Mouse (Mus musculus): ENCODE results near the gene Atg10. TPM values are rescaled to one million over a fixed set of nuclear protein-coding genes. Genes with fewer than 3 reads are reported as not detected.
A peak's percentile ranks its signal among the peaks of the same experiment; 100 is the strongest.
"Not testable (repeated sequence)": the region's sequence is repeated elsewhere in the genome, so short reads cannot be mapped to it uniquely, and the experiment has no call there.

Atg10 gene
- 14.0 and 16.2 TPM in 2 replicates for polyA plus RNA-seq (2014; fragmentation: Nextera tagmentation; extraction: Ambion mirVana)

- peak within 1 kb of the TSS; percentile 61 for H3K4me3 ChIP-seq (ENCODE audit: low read depth, low read length)
- 1% methylated on average over 55 of the region's 55 CpGs for WGBS
- peak within 1 kb of the TSS; percentile 52 for H3K4me2 ChIP-seq (ENCODE audit: low read depth)
- no peaks in the 10 kb centered on the region for H3K4me1 ChIP-seq (ENCODE audit: control insufficient read depth, insufficient read depth, low read length)
- H3K27ac ChIP-seq (ENCODE audit: low read depth, low read length), result peak within 1 kb of the TSS; percentile 93
- H3K27me3 ChIP-seq (ENCODE audit: control insufficient read depth, insufficient read depth, low read length), result no peaks in the 10 kb centered on the region
- H3K36me3 ChIP-seq (ENCODE audit: control insufficient read depth, insufficient read depth, low read length), result no peaks in the 10 kb centered on the region
- no peaks in the 10 kb centered on the region for H3K9me3 ChIP-seq (ENCODE audit: control insufficient read depth, low read length)
- peak within 1 kb of the TSS; percentile 87 for H3K9ac ChIP-seq (ENCODE audit: low read length)
- DNase-seq (ENCODE audit: low spot score), result peak; percentile 94
- ATAC-seq (ENCODE audit: insufficient read depth, low FRiP score, low TSS enrichment), result peak; percentile 96
Observed at GRCm38 (mm10) chr13:91223587-91224437, at the start of gene Atg10. Atg10 (minus strand) TSS chr13:91223968.

GRCm38 (mm10) chr13:91252406-91252805 is 28.6 kb upstream of the Atg10 start:
- no peaks in the 10 kb centered on the region for H3K36me3 ChIP-seq (ENCODE audit: control insufficient read depth, insufficient read depth, low read length)
- H3K4me1 ChIP-seq (ENCODE audit: control insufficient read depth, insufficient read depth, low read length), result no peaks in the 10 kb centered on the region
- H3K27me3 ChIP-seq (ENCODE audit: control insufficient read depth, insufficient read depth, low read length), result no peaks in the 10 kb centered on the region
- H3K9me3 ChIP-seq (ENCODE audit: control insufficient read depth, low read length), result no peaks in the 10 kb centered on the region
- WGBS, result 91% methylated on average over 3 of the region's 3 CpGs
- no peak overlapping the region for H3K4me2 ChIP-seq (ENCODE audit: low read depth)
- no peak overlapping the region for H3K9ac ChIP-seq (ENCODE audit: low read length)
- no peak overlapping the region for H3K27ac ChIP-seq (ENCODE audit: low read depth, low read length)
- no peak for DNase-seq (ENCODE audit: low spot score)
- H3K4me3 ChIP-seq (ENCODE audit: low read depth, low read length), result no peak overlapping the region
- ATAC-seq (ENCODE audit: insufficient read depth, low FRiP score, low TSS enrichment), result no peak

GRCm38 (mm10) chr13:91251636-91252035 is 27.9 kb upstream of the Atg10 start:
- H3K4me1 ChIP-seq (ENCODE audit: control insufficient read depth, insufficient read depth, low read length), result no peaks in the 10 kb centered on the region
- no peak for DNase-seq (ENCODE audit: low spot score)
- no peak overlapping the region for H3K4me2 ChIP-seq (ENCODE audit: low read depth)
- no peak for ATAC-seq (ENCODE audit: insufficient read depth, low FRiP score, low TSS enrichment)
- no peaks in the 10 kb centered on the region for H3K36me3 ChIP-seq (ENCODE audit: control insufficient read depth, insufficient read depth, low read length)
- 44% methylated on average over 1 of the region's 1 CpGs for WGBS
- H3K27me3 ChIP-seq (ENCODE audit: control insufficient read depth, insufficient read depth, low read length), result no peaks in the 10 kb centered on the region
- no peak overlapping the region for H3K9ac ChIP-seq (ENCODE audit: low read length)
- H3K27ac ChIP-seq (ENCODE audit: low read depth, low read length), result no peak overlapping the region
- H3K4me3 ChIP-seq (ENCODE audit: low read depth, low read length), result no peak overlapping the region
- no peaks in the 10 kb centered on the region for H3K9me3 ChIP-seq (ENCODE audit: control insufficient read depth, low read length)

- H3K27me3 ChIP-seq (ENCODE audit: control insufficient read depth, insufficient read depth, low read length); H3K4me2 ChIP-seq (ENCODE audit: low read depth); H3K9me3 ChIP-seq (ENCODE audit: control insufficient read depth, low read length); H3K36me3 ChIP-seq (ENCODE audit: control insufficient read depth, insufficient read depth, low read length); DNase-seq (ENCODE audit: low spot score); H3K27ac ChIP-seq (ENCODE audit: low read depth, low read length); H3K9ac ChIP-seq (ENCODE audit: low read length); H3K4me1 ChIP-seq (ENCODE audit: control insufficient read depth, insufficient read depth, low read length); H3K4me3 ChIP-seq (ENCODE audit: low read depth, low read length); ATAC-seq (ENCODE audit: insufficient read depth, low FRiP score, low TSS enrichment): not testable (repeated sequence)
- WGBS, result 82% methylated on average over 2 of the region's 2 CpGs
Observed at GRCm38 (mm10) chr13:91250050-91250449, 26.3 kb upstream of the Atg10 start.

- Histone ChIP-seq H3K9ac (ENCODE audit: low read length) (no peak overlapping the region), H3K9me3 (ENCODE audit: control insufficient read depth, low read length) (no peaks in the 10 kb centered on the region), H3K4me2 (ENCODE audit: low read depth) (no peak overlapping the region), H3K4me3 (ENCODE audit: low read depth, low read length) (no peak overlapping the region), H3K27me3 (ENCODE audit: control insufficient read depth, insufficient read depth, low read length) (no peaks in the 10 kb centered on the region), H3K4me1 (ENCODE audit: control insufficient read depth, insufficient read depth, low read length) (no peaks in the 10 kb centered on the region), H3K36me3 (ENCODE audit: control insufficient read depth, insufficient read depth, low read length) (no peaks in the 10 kb centered on the region), H3K27ac (ENCODE audit: low read depth, low read length) (no peak overlapping the region)
- 70% methylated on average over 2 of the region's 2 CpGs for WGBS
- ATAC-seq (ENCODE audit: insufficient read depth, low FRiP score, low TSS enrichment), result 0 out of 2 replicates have a peak, but pooled peaks have one; percentile 9
- DNase-seq (ENCODE audit: low spot score), result no peak
Observed at GRCm38 (mm10) chr13:91246472-91246871, 22.7 kb upstream of the Atg10 start.

GRCm38 (mm10) chr13:91237976-91238375 is 14.2 kb upstream of the Atg10 start:
- Histone ChIP-seq H3K4me3 (ENCODE audit: low read depth, low read length) (no peak overlapping the region), H3K4me2 (ENCODE audit: low read depth) (no peak overlapping the region), H3K36me3 (ENCODE audit: control insufficient read depth, insufficient read depth, low read length) (no peaks in the 10 kb centered on the region), H3K9me3 (ENCODE audit: control insufficient read depth, low read length) (no peaks in the 10 kb centered on the region), H3K27ac (ENCODE audit: low read depth, low read length) (no peak overlapping the region), H3K9ac (ENCODE audit: low read length) (no peak overlapping the region), H3K27me3 (ENCODE audit: control insufficient read depth, insufficient read depth, low read length) (no peaks in the 10 kb centered on the region), H3K4me1 (ENCODE audit: control insufficient read depth, insufficient read depth, low read length) (no peaks in the 10 kb centered on the region)
- 83% methylated on average over 3 of the region's 3 CpGs for WGBS
- ATAC-seq (ENCODE audit: insufficient read depth, low FRiP score, low TSS enrichment), result no peak
- DNase-seq (ENCODE audit: low spot score), result no peak

GRCm38 (mm10) chr13:91236884-91237283 is 13.1 kb upstream of the Atg10 start:
- H3K4me2 ChIP-seq (ENCODE audit: low read depth), result no peak overlapping the region
- H3K4me1 ChIP-seq (ENCODE audit: control insufficient read depth, insufficient read depth, low read length), result no peaks in the 10 kb centered on the region
- no peaks in the 10 kb centered on the region for H3K36me3 ChIP-seq (ENCODE audit: control insufficient read depth, insufficient read depth, low read length)
- DNase-seq (ENCODE audit: low spot score), result no peak
- ATAC-seq (ENCODE audit: insufficient read depth, low FRiP score, low TSS enrichment), result no peak
- H3K4me3 ChIP-seq (ENCODE audit: low read depth, low read length), result no peak overlapping the region
- no peak overlapping the region for H3K27ac ChIP-seq (ENCODE audit: low read depth, low read length)
- H3K9me3 ChIP-seq (ENCODE audit: control insufficient read depth, low read length), result no peaks in the 10 kb centered on the region
- WGBS, result 84% methylated on average over 2 of the region's 2 CpGs
- no peak overlapping the region for H3K9ac ChIP-seq (ENCODE audit: low read length)
- H3K27me3 ChIP-seq (ENCODE audit: control insufficient read depth, insufficient read depth, low read length), result no peaks in the 10 kb centered on the region

- H3K36me3 ChIP-seq (ENCODE audit: control insufficient read depth, insufficient read depth, low read length), result no peaks in the 10 kb centered on the region
- 83% methylated on average over 2 of the region's 2 CpGs for WGBS
- no peaks in the 10 kb centered on the region for H3K27me3 ChIP-seq (ENCODE audit: control insufficient read depth, insufficient read depth, low read length)
- peak overlapping the region; percentile 61 for H3K4me3 ChIP-seq (ENCODE audit: low read depth, low read length)
- peak overlapping the region; percentile 87 for H3K9ac ChIP-seq (ENCODE audit: low read length)
- H3K9me3 ChIP-seq (ENCODE audit: control insufficient read depth, low read length), result no peaks in the 10 kb centered on the region
- H3K4me2 ChIP-seq (ENCODE audit: low read depth), result peak overlapping the region; percentile 52
- no peaks in the 10 kb centered on the region for H3K4me1 ChIP-seq (ENCODE audit: control insufficient read depth, insufficient read depth, low read length)
- DNase-seq (ENCODE audit: low spot score) (no peak), ATAC-seq (ENCODE audit: insufficient read depth, low FRiP score, low TSS enrichment) (no peak)
- H3K27ac ChIP-seq (ENCODE audit: low read depth, low read length), result peak overlapping the region; percentile 93; the same call in 1 of the 2 replicates
Observed at GRCm38 (mm10) chr13:91224438-91224814, 658 bp upstream of the Atg10 start.

GRCm38 (mm10) chr13:91223063-91223462 is 705 bp downstream of the Atg10 start:
- Histone ChIP-seq H3K4me2 (ENCODE audit: low read depth) (peak overlapping the region; percentile 52), H3K27me3 (ENCODE audit: control insufficient read depth, insufficient read depth, low read length) (no peaks in the 10 kb centered on the region), H3K9me3 (ENCODE audit: control insufficient read depth, low read length) (no peaks in the 10 kb centered on the region), H3K36me3 (ENCODE audit: control insufficient read depth, insufficient read depth, low read length) (no peaks in the 10 kb centered on the region), H3K9ac (ENCODE audit: low read length) (no peak overlapping the region; the same call in 1 of the 2 replicates), H3K4me3 (ENCODE audit: low read depth, low read length) (peak overlapping the region; percentile 61), H3K4me1 (ENCODE audit: control insufficient read depth, insufficient read depth, low read length) (no peaks in the 10 kb centered on the region), H3K27ac (ENCODE audit: low read depth, low read length) (peak overlapping the region; percentile 93; the same call in 1 of the 2 replicates)
- ATAC-seq (ENCODE audit: insufficient read depth, low FRiP score, low TSS enrichment), result no peak
- DNase-seq (ENCODE audit: low spot score), result no peak
- 30% methylated on average over 1 of the region's 1 CpGs for WGBS

All from neural tube, embryonic 11.5 days (tissue).